Mouse (Mus musculus) layer of hippocampus, postnatal 14 days (tissue): ENCODE results near the gene Rec8. TPM values are rescaled to one million over a fixed set of nuclear protein-coding genes. Genes with fewer than 3 reads are reported as not detected.

Experiments
- DNase-seq, 2 experiments: peaks; one replicate each; pipeline ENCODE4 v3.0.0; 2021 to 2022; ENCODE audit warnings: low spot score in 2 of 2, mixed read lengths in 1 of 2
- long read RNA-seq, 2 experiments: library from polyadenylated mRNA; stranded (forward); transcript quantifications; one replicate each; pipeline ENCODE4 v2.0.0; 2021
- total RNA-seq, 2 experiments: library from RNA; stranded (reverse); gene quantifications; 2 replicates each; pipeline ENCODE4 v1.2.3; 2021

Gene Rec8
- total RNA-seq = 1 to 10 TPM; 2.0 to 2.6 TPM
- long read RNA-seq, experiment 1 = 0 reads
- long read RNA-seq, experiment 2 = 0 reads

- DNase-seq = no peak
Observed at GRCm38 (mm10) chr14:55617822-55618221, at the start of gene Rec8. Gene Rec8, plus strand, starts transcription at chr14:55618037.

- no peak for DNase-seq
Observed at GRCm38 (mm10) chr14:55570588-55570987, 47.2 kb upstream of the Rec8 start.

DNA sequence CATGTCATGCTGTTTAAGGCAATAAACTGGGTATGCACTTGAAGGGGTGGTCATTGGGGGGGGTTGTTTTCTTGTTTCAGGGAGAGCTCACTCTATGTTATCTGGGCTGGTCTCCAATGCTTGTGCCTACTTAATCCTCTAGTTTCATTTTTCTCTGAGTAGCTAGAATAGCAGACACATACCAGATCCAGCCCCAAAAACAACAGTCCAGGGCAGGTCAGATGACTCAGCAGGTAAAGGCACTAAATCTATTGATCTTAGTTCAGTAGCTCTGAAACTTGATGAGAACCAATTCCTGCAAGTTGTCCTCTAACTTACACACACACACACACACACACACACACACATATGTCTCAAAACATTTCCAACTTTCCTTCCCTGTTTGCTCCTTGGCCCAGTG, 46.1 kb upstream of the Rec8 start:
- no peak for DNase-seq

DNA sequence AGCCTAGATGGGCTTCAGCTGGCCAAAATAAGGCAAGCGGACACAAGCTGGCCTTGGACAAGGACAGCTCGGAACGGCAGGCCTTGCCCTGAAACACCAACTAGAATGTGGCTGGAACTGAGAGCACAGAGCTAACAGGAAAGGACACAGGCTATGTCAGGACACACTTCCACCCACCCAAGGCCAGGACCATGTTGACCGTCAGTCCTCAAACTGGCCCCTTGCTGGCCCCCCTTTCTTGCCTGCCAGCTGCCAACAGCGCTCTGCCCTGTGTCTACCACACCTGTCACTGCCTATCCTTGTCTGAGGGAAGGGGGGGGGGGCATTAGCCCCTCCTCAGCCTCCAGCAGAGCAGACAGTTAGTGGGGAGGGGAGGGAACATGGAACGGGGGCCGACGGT, 42.5 kb upstream of the Rec8 start, which contains the start of gene Fitm1:
Fitm1 (plus strand) TSS at position 316 of the 400 bp plus-strand sequence.
- DNase-seq = no peak

DNA sequence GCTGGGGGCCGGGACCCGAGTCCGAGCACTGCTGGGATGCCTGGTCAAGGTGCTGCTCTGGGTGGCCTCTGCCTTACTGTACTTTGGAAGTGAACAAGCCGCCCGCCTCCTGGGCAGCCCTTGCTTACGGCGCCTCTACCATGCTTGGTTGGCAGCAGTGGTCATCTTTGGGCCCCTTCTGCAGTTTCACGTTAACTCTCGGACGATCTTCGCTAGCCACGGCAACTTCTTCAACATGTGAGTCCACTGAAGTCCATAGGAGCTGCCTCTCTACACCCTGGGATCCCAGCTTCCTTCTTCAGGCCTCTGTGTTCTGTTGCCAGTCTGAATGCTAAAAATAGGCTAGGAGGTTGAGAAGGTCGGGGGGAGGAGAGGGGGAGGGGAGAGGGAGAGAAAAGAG, 42.1 kb upstream of the Rec8 start:
- no peak for DNase-seq

- DNase-seq = no peak
Observed at GRCm38 (mm10) chr14:55576376-55576775, 41.5 kb upstream of the Rec8 start.

- DNase-seq = peak; percentile 76 to 78
Observed at GRCm38 (mm10) chr14:55577871-55578667, 39.8 kb upstream of the Rec8 start, which contains the start of gene Psme1. Gene Psme1, plus strand, starts transcription at chr14:55578123.

- no peak for DNase-seq
Observed at GRCm38 (mm10) chr14:55578668-55579269, 39.1 kb upstream of the Rec8 start.

GRCm38 (mm10) chr14:55579511-55580496, 38.0 kb upstream of the Rec8 start:
- DNase-seq = no peak

GRCm38 (mm10) chr14:55580731-55581130, 37.1 kb upstream of the Rec8 start:
- no peak for DNase-seq

DNA sequence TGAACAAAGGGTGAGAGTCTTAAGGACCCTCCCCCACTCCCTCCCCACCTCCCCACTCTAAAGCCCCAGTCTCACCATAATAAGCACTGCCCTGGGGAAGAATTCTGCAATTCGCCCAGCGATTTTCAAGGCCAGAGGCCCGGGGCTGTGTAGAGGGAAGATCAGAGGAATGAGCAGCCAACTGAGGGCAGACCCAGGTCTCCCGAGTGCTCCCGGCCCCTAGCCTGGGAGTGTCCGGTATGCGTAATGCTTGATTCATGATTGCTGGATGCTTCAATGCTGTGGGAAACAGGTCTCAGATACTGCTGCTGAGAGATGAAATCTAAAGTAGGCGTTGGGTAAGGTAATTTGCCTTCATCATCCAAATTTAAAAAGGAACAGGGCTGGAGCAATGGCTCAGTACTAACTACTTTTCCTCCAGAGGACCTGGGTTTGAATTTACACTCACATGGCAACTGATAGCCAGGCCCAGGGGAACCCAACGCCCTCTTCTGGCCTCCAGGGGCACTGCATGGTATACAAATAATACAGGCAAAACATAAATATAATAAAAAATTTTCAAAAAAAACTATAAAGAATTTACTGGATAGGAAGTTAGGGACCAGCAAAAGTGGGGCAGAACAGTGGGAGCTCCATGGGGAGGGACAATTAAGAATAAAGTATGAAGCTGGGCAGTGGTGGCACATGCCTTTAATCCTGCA, 35.7 kb upstream of the Rec8 start:
- no peak for DNase-seq

DNA sequence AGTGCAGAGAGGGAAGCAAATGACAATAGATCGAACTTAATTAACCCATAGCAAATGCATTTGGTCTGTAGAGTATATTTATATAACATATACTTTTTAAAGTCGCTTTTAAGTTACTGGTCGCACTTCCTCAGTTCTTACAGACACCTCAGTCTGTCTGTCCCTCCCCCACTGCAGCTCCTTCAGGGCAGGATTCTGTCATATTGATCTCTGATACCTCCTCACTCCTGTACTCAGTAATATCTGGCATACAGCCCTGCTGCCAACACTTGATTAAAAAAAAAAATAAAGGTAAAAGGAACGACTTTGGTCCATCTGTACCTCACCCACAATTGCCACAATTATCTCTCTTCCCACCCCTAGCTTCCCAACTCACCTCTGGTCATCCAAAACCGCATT, 33.5 kb upstream of the Rec8 start:
- DNase-seq = no peak

- peak; percentile 47 to 51 for DNase-seq
Observed at GRCm38 (mm10) chr14:55584702-55585565, 32.9 kb upstream of the Rec8 start, which contains the start of gene Emc9. Gene Emc9, minus strand, starts transcription at chr14:55585302.

- no peak for DNase-seq
Observed at GRCm38 (mm10) chr14:55585566-55585960, 32.3 kb upstream of the Rec8 start.

DNA sequence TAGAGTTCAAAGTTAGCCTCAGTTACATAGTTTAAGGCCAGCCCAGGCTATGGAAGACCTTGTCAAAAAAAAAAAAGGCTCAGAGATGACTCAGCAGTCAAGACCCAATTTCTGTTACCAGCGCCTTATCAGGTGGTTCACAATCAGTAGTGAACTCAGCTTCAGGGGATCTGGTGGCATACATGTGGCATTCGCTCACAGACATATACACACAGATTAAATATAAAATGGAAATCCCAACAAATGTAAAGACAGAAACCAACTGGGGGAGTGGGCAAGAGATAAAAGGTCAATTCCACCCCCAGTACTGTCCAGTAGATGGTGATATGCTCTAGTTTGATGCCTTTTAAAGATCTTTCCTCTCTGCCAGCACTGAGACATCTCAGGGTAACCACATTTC, 31.7 kb upstream of the Rec8 start:
- DNase-seq = no peak

GRCm38 (mm10) chr14:55589271-55589670, 28.6 kb upstream of the Rec8 start:
- no peak for DNase-seq

DNA sequence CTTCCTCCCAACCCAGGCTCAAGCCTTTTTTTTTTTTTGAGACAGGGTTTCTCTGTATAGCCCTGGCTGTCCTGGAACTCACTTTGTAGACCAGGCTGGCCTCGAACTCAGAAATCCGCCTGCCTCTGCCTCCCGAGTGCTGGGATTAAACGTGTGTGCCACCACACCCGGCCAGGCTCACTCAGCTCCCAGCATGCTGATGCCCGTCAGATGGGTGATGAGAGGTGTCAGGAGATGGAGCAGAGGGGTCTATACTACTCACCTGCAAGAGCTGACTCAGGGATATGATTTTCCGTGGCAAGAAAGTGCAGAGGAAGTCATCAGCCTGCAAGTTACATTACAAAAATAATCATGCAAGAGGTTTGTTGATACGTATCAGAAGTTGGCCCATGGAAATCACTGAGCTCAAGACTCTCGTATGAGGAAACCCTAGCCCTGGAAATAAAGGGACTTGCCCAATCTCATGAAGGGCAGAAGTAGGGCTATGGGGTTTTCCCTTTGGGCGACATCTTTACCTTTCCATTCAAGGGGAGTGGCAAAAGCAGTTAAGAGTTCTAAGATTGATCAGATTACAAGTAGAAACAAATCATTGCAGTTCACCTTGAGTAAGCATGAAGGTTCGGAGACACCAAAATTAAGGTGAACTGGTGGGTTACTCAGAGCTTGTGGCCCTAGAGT, 27.9 kb upstream of the Rec8 start:
- DNase-seq = no peak

GRCm38 (mm10) chr14:55590748-55591330, 27.0 kb upstream of the Rec8 start, which contains the start of gene Psme2:
Gene Psme2, minus strand, starts transcription at chr14:55591113.
- peak; percentile 87 to 96 for DNase-seq
